Mouse (Mus musculus): ENCODE results near the gene Gm10639. TPM values are rescaled to one million over a fixed set of nuclear protein-coding genes. Genes with fewer than 3 reads are reported as not detected.
"Not testable (repeated sequence)": the region's sequence is repeated elsewhere in the genome, so short reads cannot be mapped to it uniquely, and the experiment has no call there.

Gm10639 gene
- polyA plus RNA-seq, 1 experiment from 2014 or later = not detected

- H3K4me2 ChIP-seq (ENCODE audit: low read depth, low read length); H3K9me3 ChIP-seq (replicated peaks; ENCODE audit: control insufficient read depth, low read length); H3K27me3 ChIP-seq (ENCODE audit: control insufficient read depth, insufficient read depth, low read length); H3K27ac ChIP-seq (ENCODE audit: low read length); H3K4me3 ChIP-seq (ENCODE audit: low read length); ATAC-seq (replicated peaks; ENCODE audit: extremely low read depth, insufficient read depth, low FRiP score); H3K9ac ChIP-seq (ENCODE audit: low read length); H3K4me1 ChIP-seq (ENCODE audit: control insufficient read depth, insufficient read depth, low read length); H3K36me3 ChIP-seq (ENCODE audit: control insufficient read depth, insufficient read depth): not testable (repeated sequence)
- WGBS = 74% methylated on average over 4 of the region's 7 CpGs
Observed at GRCm38 (mm10) chr9:78294781-78295180, 5.1 kb downstream of the Gm10639 start.

- not testable (repeated sequence) for H3K27ac ChIP-seq (ENCODE audit: low read length); H3K27me3 ChIP-seq (ENCODE audit: control insufficient read depth, insufficient read depth, low read length); H3K4me1 ChIP-seq (ENCODE audit: control insufficient read depth, insufficient read depth, low read length); H3K9me3 ChIP-seq (replicated peaks; ENCODE audit: control insufficient read depth, low read length); H3K4me3 ChIP-seq (ENCODE audit: low read length); H3K4me2 ChIP-seq (ENCODE audit: low read depth, low read length); H3K9ac ChIP-seq (ENCODE audit: low read length); ATAC-seq (replicated peaks; ENCODE audit: extremely low read depth, insufficient read depth, low FRiP score); H3K36me3 ChIP-seq (ENCODE audit: control insufficient read depth, insufficient read depth)
- WGBS = 7% methylated on average over 6 of the region's 6 CpGs
Observed at GRCm38 (mm10) chr9:78296089-78296488, 6.4 kb downstream of the Gm10639 start.

- no peak overlapping the region for H3K9ac ChIP-seq (ENCODE audit: low read length)
- H3K4me2 ChIP-seq (ENCODE audit: low read depth, low read length) = no peak overlapping the region
- H3K27me3 ChIP-seq (ENCODE audit: control insufficient read depth, insufficient read depth, low read length) = no peaks in the 10 kb centered on the region
- ATAC-seq (replicated peaks; ENCODE audit: extremely low read depth, insufficient read depth, low FRiP score) = no peak
- H3K9me3 ChIP-seq (replicated peaks; ENCODE audit: control insufficient read depth, low read length) = no peaks in the 10 kb centered on the region
- H3K36me3 ChIP-seq (ENCODE audit: control insufficient read depth, insufficient read depth) = no peaks in the 10 kb centered on the region
- 67% methylated on average over 1 of the region's 1 CpGs for WGBS
- no peak overlapping the region for H3K27ac ChIP-seq (ENCODE audit: low read length)
- H3K4me1 ChIP-seq (ENCODE audit: control insufficient read depth, insufficient read depth, low read length) = no peaks in the 10 kb centered on the region
- H3K4me3 ChIP-seq (ENCODE audit: low read length) = no peak overlapping the region
Observed at GRCm38 (mm10) chr9:78298232-78298631, 8.5 kb downstream of the Gm10639 start.

GRCm38 (mm10) chr9:78299143-78299542 is 9.4 kb downstream of the Gm10639 start:
- 67% methylated on average over 1 of the region's 1 CpGs for WGBS
- not testable (repeated sequence) for ATAC-seq (replicated peaks; ENCODE audit: extremely low read depth, insufficient read depth, low FRiP score)

GRCm38 (mm10) chr9:78308122-78308521 is 18.4 kb downstream of the Gm10639 start:
- not testable (repeated sequence) for H3K4me2 ChIP-seq (ENCODE audit: low read depth, low read length); H3K27me3 ChIP-seq (ENCODE audit: control insufficient read depth, insufficient read depth, low read length); H3K36me3 ChIP-seq (ENCODE audit: control insufficient read depth, insufficient read depth); ATAC-seq (replicated peaks; ENCODE audit: extremely low read depth, insufficient read depth, low FRiP score); H3K9ac ChIP-seq (ENCODE audit: low read length); H3K9me3 ChIP-seq (replicated peaks; ENCODE audit: control insufficient read depth, low read length); H3K27ac ChIP-seq (ENCODE audit: low read length); H3K4me3 ChIP-seq (ENCODE audit: low read length); H3K4me1 ChIP-seq (ENCODE audit: control insufficient read depth, insufficient read depth, low read length)
- WGBS = 79% methylated on average over 3 of the region's 3 CpGs

More at GRCm38 (mm10) chr9:78299143-78299542, 9.4 kb downstream of the Gm10639 start:
- not testable (repeated sequence) for H3K9ac ChIP-seq (ENCODE audit: low read length); H3K36me3 ChIP-seq (ENCODE audit: control insufficient read depth, insufficient read depth); H3K4me2 ChIP-seq (ENCODE audit: low read depth, low read length); H3K4me3 ChIP-seq (ENCODE audit: low read length); H3K27me3 ChIP-seq (ENCODE audit: control insufficient read depth, insufficient read depth, low read length); H3K9me3 ChIP-seq (replicated peaks; ENCODE audit: control insufficient read depth, low read length); H3K4me1 ChIP-seq (ENCODE audit: control insufficient read depth, insufficient read depth, low read length); H3K27ac ChIP-seq (ENCODE audit: low read length)

GRCm38 (mm10) chr9:78314696-78315095 is 25.0 kb downstream of the Gm10639 start, which contains the start of gene Omt2a:
Gene Omt2a (minus strand): TSS chr9:78314796.
- Histone ChIP-seq H3K9me3 (replicated peaks; ENCODE audit: control insufficient read depth, low read length) (no peaks in the 10 kb centered on the region), H3K4me1 (ENCODE audit: control insufficient read depth, insufficient read depth, low read length) (no peaks in the 10 kb centered on the region), H3K4me3 (ENCODE audit: low read length) (no peak within 1 kb of the TSS), H3K27me3 (ENCODE audit: control insufficient read depth, insufficient read depth, low read length) (no peaks in the 10 kb centered on the region), H3K36me3 (ENCODE audit: control insufficient read depth, insufficient read depth) (no peaks in the 10 kb centered on the region), H3K9ac (ENCODE audit: low read length) (no peak within 1 kb of the TSS), H3K27ac (ENCODE audit: low read length) (no peak within 1 kb of the TSS), H3K4me2 (ENCODE audit: low read depth, low read length) (no peak within 1 kb of the TSS)
- no peak for ATAC-seq (replicated peaks; ENCODE audit: extremely low read depth, insufficient read depth, low FRiP score)
- 70% methylated on average over 2 of the region's 2 CpGs for WGBS

- H3K4me1 ChIP-seq (ENCODE audit: control insufficient read depth, insufficient read depth, low read length) = no peaks in the 10 kb centered on the region
- ATAC-seq (replicated peaks; ENCODE audit: extremely low read depth, insufficient read depth, low FRiP score) = no peak
- WGBS = 21% methylated on average over 1 of the region's 1 CpGs
- H3K36me3 ChIP-seq (ENCODE audit: control insufficient read depth, insufficient read depth) = no peaks in the 10 kb centered on the region
- H3K9me3 ChIP-seq (replicated peaks; ENCODE audit: control insufficient read depth, low read length) = no peaks in the 10 kb centered on the region
- H3K27ac ChIP-seq (ENCODE audit: low read length) = no peak overlapping the region
- no peak overlapping the region for H3K4me3 ChIP-seq (ENCODE audit: low read length)
- no peak overlapping the region for H3K4me2 ChIP-seq (ENCODE audit: low read depth, low read length)
- no peaks in the 10 kb centered on the region for H3K27me3 ChIP-seq (ENCODE audit: control insufficient read depth, insufficient read depth, low read length)
- H3K9ac ChIP-seq (ENCODE audit: low read length) = no peak overlapping the region
Observed at GRCm38 (mm10) chr9:78319499-78319898, 29.8 kb downstream of the Gm10639 start.

GRCm38 (mm10) chr9:78327289-78327688 is 37.6 kb downstream of the Gm10639 start, which contains the start of gene Omt2b:
Gene Omt2b (plus strand): TSS chr9:78327589.
- not testable (repeated sequence) for H3K27me3 ChIP-seq (ENCODE audit: control insufficient read depth, insufficient read depth, low read length); H3K9ac ChIP-seq (ENCODE audit: low read length); ATAC-seq (replicated peaks; ENCODE audit: extremely low read depth, insufficient read depth, low FRiP score); H3K4me3 ChIP-seq (ENCODE audit: low read length); H3K36me3 ChIP-seq (ENCODE audit: control insufficient read depth, insufficient read depth); H3K9me3 ChIP-seq (replicated peaks; ENCODE audit: control insufficient read depth, low read length); H3K4me1 ChIP-seq (ENCODE audit: control insufficient read depth, insufficient read depth, low read length); H3K4me2 ChIP-seq (ENCODE audit: low read depth, low read length); H3K27ac ChIP-seq (ENCODE audit: low read length)
- 78% methylated on average over 1 of the region's 1 CpGs for WGBS

- not testable (repeated sequence) for H3K9me3 ChIP-seq (replicated peaks; ENCODE audit: control insufficient read depth, low read length); H3K4me1 ChIP-seq (ENCODE audit: control insufficient read depth, insufficient read depth, low read length); H3K27me3 ChIP-seq (ENCODE audit: control insufficient read depth, insufficient read depth, low read length); H3K36me3 ChIP-seq (ENCODE audit: control insufficient read depth, insufficient read depth); H3K27ac ChIP-seq (ENCODE audit: low read length); H3K4me2 ChIP-seq (ENCODE audit: low read depth, low read length); ATAC-seq (replicated peaks; ENCODE audit: extremely low read depth, insufficient read depth, low FRiP score); H3K4me3 ChIP-seq (ENCODE audit: low read length); H3K9ac ChIP-seq (ENCODE audit: low read length)
Observed at GRCm38 (mm10) chr9:78337050-78337449, 47.3 kb downstream of the Gm10639 start.

GRCm38 (mm10) chr9:78340324-78340723 is 50.6 kb downstream of the Gm10639 start:
- not testable (repeated sequence) for H3K27ac ChIP-seq (ENCODE audit: low read length); H3K4me1 ChIP-seq (ENCODE audit: control insufficient read depth, insufficient read depth, low read length); H3K36me3 ChIP-seq (ENCODE audit: control insufficient read depth, insufficient read depth); H3K4me3 ChIP-seq (ENCODE audit: low read length); ATAC-seq (replicated peaks; ENCODE audit: extremely low read depth, insufficient read depth, low FRiP score); H3K4me2 ChIP-seq (ENCODE audit: low read depth, low read length); H3K9ac ChIP-seq (ENCODE audit: low read length); H3K9me3 ChIP-seq (replicated peaks; ENCODE audit: control insufficient read depth, low read length); H3K27me3 ChIP-seq (ENCODE audit: control insufficient read depth, insufficient read depth, low read length)
- WGBS = 15% methylated on average over 8 of the region's 8 CpGs
